Mouse (Mus musculus) adrenal gland, postnatal 25 days (tissue): ENCODE results near the gene Trip11. TPM values are rescaled to one million over a fixed set of nuclear protein-coding genes. Genes with fewer than 3 reads are reported as not detected.
"Not testable (repeated sequence)": the region's sequence is repeated elsewhere in the genome, so short reads cannot be mapped to it uniquely, and the experiment has no call there.

Experiments
- DNase-seq: peaks from one replicate; pipeline ENCODE4 v3.0.0; 2021; ENCODE audit warnings: mixed read lengths
- long read RNA-seq: library from polyadenylated mRNA; stranded (forward); transcript quantifications from one replicate; pipeline ENCODE4 v2.0.0, GENCODE M21; 2021
- total RNA-seq: library from RNA; stranded (reverse); gene quantifications from 2 replicates; pipeline ENCODE4 v1.2.3, GENCODE M21; 2021

Gene Trip11
- total RNA-seq: 41.5 and 42.3 TPM in 2 replicates
- long read RNA-seq, partial matches to known transcripts: 9 of 16 reads
- long read RNA-seq, other reads (novel, unspliced or antisense): 6 of 16 reads

- DNase-seq: peak; percentile 90
These were observed at the start of gene Trip11 for GRCm38 (mm10) chr12:101912626-101913490. Gene Trip11, minus strand, starts transcription at chr12:101913267.

- not testable (repeated sequence) for DNase-seq
These were observed 46.1 kb upstream of the Trip11 start for GRCm38 (mm10) chr12:101958960-101959780.

DNA sequence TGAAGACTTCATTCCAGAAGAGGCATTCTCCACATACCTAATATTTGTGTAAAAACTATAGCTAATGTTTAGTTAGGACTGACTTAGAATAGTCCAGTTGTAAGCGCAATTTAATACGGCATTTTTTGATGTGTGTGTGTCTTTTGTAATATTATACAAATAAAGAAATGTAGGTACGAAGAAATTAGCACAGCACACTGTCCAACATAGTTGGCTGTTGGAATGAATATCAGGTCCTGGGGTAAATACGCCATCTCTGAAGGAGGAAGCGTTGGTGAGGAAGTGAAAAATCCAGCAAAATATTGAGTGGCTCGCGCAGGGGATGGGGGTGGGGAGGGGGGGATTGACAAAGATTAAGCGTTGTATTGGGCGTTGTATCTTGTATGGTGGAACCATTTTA, 45.5 kb upstream of the Trip11 start:
- no peak for DNase-seq

DNA sequence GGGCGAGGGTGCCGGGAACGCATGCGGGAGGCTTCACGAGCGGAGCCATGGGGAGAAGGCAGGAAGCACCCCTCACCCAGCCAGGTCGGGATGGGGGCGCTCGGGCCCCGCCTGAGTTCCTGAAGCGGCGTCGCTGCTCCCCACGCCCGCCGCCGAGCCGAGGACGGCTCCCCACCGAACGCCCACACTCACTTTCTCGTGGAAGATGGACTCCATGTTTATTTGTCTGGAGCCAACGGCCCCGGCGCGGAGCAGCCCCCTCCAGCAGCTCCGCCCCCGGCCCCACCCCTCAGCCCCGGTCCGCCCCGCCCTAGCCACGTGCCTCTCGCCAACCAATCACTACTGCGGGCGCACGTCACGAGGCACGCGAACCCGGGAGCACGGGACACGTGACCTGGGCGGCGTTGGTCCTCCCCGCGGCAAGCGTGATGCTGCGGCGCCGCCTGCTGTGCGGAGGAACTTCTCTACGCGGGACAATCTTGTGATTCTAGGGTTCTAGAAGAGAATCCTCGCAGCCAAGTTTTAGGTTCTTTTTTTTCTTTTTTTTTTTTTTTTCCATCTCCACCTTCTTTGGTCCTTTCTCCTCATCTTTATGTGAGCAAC, 45.0 kb upstream of the Trip11 start, which contains the start of gene Atxn3:
Gene Atxn3 (minus strand): TSS at position 305 of the 603 bp plus-strand sequence.
- peak; percentile 99 for DNase-seq

- no peak for DNase-seq
These were observed 44.2 kb upstream of the Trip11 start for GRCm38 (mm10) chr12:101957079-101957941.

DNA sequence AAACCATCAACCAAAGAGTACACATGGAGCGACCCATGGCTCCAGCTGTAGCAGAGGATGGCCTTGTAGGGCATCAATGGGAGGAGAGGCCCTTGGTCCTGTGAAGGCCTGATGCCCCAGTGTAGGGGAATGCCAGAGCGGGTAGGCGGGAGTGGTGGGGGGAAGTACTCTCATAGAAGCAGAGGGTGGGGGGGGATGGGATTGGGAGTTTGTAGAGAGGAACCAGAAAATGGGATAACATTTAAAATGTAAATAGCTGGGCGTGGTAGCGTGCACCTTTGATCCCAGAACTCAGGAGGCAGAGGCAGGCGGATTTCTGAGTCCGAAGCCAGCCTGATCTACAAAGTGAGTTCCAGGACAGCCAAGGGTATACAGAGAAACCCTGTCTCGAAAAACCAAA, 42.8 kb upstream of the Trip11 start:
- DNase-seq: not testable (repeated sequence)

DNA sequence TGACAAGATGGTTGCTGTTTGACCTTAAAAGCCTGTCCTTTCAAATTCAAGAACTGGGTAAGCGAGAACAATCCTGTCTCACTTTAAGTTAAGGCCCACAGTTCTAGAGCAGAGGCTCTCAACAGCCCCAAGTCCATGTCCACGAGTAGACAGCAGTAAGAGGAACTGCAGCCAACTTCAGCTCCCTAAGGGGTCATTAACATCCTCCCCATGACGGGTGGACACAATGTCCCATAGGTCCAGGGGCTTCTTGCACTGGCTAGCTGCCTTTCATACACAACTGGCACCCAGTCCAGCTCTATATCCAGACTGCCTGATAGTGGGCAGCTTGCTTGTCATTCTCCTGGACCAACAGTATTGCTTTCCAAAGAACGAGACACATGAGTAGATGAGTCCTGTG, 35.7 kb upstream of the Trip11 start:
- DNase-seq: no peak

DNA sequence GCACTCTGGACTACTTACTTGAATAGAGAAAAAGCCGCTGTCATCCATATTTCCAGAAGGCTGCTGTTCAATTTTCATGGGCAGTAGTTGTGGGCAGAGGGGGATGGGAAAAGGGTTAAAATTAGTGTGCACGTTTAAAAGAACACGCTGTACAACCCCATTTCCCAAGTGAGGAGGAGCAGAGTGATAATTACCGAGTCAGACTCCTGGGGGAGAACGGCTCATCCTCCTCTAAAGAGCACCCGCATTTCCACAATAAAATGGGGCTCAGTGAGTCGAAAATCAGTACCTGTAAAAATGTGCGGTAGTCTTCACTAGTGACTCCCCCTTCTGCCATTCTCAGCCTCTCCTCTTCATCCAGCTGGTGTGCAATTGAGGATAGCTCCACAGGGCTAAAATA, 34.9 kb upstream of the Trip11 start:
- DNase-seq: no peak

DNA sequence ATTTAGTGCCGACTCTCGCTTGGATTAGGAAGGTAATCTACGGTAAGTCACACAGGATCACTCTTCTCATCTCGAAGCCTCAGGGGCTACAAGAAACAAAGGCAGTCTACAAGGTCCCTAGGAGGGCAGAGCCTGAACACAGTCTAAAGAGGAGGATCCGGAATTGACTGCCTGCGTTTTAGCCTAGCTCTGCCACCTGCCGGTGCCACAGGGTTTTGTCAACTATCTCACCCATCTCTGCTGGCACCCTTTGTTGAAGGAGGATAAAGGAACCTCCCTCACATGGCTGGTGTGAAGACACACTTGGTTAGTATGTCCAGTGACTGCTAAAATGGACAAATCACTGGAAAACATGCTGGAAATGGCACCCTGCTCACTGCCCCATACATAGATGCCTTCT, 24.5 kb upstream of the Trip11 start:
- DNase-seq: no peak

DNA sequence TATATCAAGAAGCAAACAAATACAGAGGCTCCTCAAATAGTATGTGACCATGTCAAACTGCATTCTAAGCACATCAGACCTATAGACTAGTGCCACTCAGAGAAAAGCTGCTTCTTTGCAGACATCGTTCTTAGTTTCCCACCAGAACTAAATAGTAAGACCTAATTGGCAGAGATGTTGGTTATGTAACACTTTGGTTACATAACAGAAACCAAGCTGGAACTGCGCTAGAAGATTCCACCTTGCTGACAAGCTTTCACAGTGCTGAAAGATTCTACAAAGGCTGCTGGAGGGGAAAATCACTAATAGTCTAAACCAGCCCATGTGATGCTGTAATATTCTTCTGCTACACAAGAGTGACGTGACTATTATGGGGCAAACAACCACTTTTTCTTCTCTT, 22.2 kb upstream of the Trip11 start:
- DNase-seq: no peak

GRCm38 (mm10) chr12:101928423-101928822, 15.4 kb upstream of the Trip11 start:
- DNase-seq: no peak

- DNase-seq: no peak
These were observed 9.2 kb upstream of the Trip11 start for GRCm38 (mm10) chr12:101922313-101922712.

DNA sequence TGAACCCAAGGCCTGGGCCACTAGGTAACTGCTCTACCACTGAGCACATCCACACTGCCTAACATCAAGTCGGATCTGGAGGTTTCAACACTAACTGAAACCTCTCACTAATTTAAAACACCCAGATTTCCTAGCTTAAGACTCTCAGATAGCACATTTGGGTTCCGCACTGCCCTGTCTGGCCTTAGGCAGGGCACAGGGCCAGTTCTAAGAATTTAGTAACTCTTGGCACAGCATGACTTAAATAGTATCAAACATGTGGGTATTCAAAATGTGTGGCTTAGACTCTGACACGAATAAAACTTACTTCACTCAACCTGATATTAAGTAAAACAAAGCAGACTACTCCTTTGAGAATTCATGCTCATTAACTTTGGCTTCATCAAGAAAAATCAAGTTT, 6.8 kb upstream of the Trip11 start:
- DNase-seq: no peak

- DNase-seq: no peak
These were observed 4.1 kb upstream of the Trip11 start for GRCm38 (mm10) chr12:101917165-101917564.

GRCm38 (mm10) chr12:101911346-101911745, 1.7 kb downstream of the Trip11 start:
- DNase-seq: no peak

- DNase-seq: no peak
These were observed 2.7 kb downstream of the Trip11 start for GRCm38 (mm10) chr12:101910360-101910759.

DNA sequence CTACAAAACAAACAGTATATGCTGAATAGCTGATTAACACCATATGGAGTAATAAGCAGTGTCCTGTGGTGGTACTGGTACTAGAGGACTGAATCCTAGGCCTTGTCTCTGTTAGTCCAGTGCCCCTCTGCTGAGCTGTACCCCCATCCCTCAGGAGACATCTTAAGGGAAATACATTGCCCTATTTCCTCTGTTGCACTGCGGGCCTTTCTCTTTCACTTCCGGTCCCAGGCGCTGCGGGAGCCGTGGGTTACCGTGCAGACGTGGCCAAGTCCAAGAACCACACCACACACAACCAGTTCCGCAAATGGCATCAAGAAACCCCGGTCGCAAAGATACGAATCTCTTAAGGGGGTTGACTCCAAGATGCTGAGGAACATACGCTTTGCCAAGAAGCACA, 7.2 kb downstream of the Trip11 start:
- no peak for DNase-seq

DNA sequence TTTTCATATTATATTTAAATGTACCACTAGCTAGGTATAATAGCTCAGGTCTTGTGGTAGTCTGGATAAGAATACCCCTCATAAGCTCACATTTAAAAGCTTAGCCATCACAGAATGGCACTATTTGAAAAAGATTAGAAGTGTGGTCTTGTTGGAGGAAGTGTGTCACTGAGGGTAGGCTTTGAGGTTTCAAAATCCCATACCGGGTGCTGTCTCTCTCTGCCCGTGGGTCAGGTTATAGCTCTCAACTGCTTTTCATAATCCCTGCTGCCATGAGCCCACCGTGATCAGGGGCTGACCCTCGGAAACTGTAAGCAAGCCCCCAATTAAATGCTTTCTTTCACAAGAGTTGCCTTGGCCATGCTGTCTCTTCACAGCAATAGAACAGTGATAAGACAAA, 8.2 kb downstream of the Trip11 start:
- DNase-seq: no peak

DNA sequence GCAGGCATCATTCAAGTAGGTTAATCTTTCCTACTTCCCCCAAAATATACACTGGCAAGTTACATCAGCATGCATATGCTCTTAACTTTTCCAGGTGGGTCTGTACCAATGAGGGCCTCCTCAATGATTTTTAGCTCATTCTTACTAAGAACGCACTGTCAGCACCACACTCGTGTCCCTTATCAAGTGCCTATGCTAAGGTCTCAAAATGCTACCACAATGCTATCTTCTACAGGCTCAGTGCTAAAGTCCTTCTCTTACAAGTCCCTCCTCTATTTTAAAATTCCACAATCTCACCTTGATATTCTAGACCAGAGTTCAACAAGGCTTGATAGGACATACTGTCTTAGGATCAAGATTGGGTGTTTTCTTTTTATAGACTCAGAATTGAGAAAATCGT, 8.9 kb downstream of the Trip11 start:
- DNase-seq: no peak

DNA sequence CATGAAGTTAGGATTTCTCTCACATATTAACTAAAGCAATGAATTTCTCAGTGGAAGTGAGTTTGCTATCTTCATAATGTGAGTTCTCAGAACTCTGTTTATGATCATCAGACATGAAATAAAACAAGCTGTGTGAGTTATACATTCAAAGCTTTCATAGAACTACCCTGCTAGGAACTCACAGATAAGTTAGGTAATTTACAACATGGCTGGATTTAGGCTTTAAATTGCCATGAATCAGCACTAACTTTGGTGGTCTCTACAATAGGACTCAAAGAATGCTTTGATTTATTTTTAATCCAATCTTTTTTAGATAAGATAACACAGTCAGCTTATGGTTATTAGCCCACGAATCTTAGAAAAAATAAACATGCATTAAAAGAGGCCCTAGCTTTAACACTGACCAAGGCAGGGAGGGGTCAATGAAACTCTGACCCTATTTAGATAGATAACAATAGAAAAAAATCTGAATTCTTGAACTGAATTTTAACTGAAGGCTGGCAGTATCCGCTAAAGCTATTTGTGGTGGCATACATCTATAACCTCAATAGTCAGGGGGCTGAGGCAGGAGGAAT, 13.3 kb downstream of the Trip11 start:
- DNase-seq: no peak

GRCm38 (mm10) chr12:101898966-101899365, 14.1 kb downstream of the Trip11 start:
- DNase-seq: peak; percentile 26
